Mouse (Mus musculus) bone marrow, adult 2 months (tissue): Measurements from ENCODE around the gene Myo10. TPM values are rescaled to one million over a fixed set of nuclear protein-coding genes. Genes with fewer than 3 reads are reported as not detected.
A peak's percentile ranks its signal among the peaks of the same experiment; 100 is the strongest.

Source experiments
- H3K27ac ChIP-seq: fragments of 200-500 bp; 2 replicates; pipeline ENCODE4 v1.5.1; 2012; ENCODE audit warnings: low read depth, mild to moderate bottlenecking, control low read depth, inconsistent platforms, low read length; ENCODE audit not compliant: control insufficient read depth, poor library complexity, insufficient read depth
- H3K4me1 ChIP-seq: fragments of 200-500 bp; 2 replicates; pipeline ENCODE4 v1.6.1; 2011; ENCODE audit warnings: low read length; ENCODE audit not compliant: control insufficient read depth, insufficient read depth
- H3K4me3 ChIP-seq: fragments of 200-500 bp; replicated peaks from 2 replicates; pipeline ENCODE3; 2011; ENCODE audit warnings: mild to moderate bottlenecking, low read depth, low read length, control low read depth; ENCODE audit not compliant: control insufficient read depth
- CTCF ChIP-seq: fragments of 200-500 bp; IDR thresholded peaks from 2 replicates; pipeline ENCODE4 v1.5.1; 2011; ENCODE audit warnings: low read length, control low read depth; ENCODE audit not compliant: control insufficient read depth, insufficient read depth
- POLR2A ChIP-seq: fragments of 200-500 bp; IDR thresholded peaks from 2 replicates; pipeline ENCODE4 v1.6.1; 2011; ENCODE audit warnings: low read depth, mild to moderate bottlenecking, control low read depth, low read length, borderline replicate concordance; ENCODE audit not compliant: control insufficient read depth
- WGBS: fragments of 180-500 bp; shearing (Covaris S2); methylation state at CpG from one replicate; pipeline ENCODE4 v1.1.7; 2018; 5-methylcytosine and 5-hydroxymethylcytosine counted together
- polyA plus RNA-seq: library from polyadenylated mRNA; stranded (reverse); fragments of >200 nt; gene quantifications from 2 replicates; pipeline ENCODE4 v1.2.4, GENCODE M21; 2011; ENCODE audit warnings: low replicate concordance; ENCODE audit not compliant: missing spikeins, insufficient read depth, insufficient read length

Gene Myo10
- polyA plus RNA-seq, 1 experiment = 19.1 TPM

DNA sequence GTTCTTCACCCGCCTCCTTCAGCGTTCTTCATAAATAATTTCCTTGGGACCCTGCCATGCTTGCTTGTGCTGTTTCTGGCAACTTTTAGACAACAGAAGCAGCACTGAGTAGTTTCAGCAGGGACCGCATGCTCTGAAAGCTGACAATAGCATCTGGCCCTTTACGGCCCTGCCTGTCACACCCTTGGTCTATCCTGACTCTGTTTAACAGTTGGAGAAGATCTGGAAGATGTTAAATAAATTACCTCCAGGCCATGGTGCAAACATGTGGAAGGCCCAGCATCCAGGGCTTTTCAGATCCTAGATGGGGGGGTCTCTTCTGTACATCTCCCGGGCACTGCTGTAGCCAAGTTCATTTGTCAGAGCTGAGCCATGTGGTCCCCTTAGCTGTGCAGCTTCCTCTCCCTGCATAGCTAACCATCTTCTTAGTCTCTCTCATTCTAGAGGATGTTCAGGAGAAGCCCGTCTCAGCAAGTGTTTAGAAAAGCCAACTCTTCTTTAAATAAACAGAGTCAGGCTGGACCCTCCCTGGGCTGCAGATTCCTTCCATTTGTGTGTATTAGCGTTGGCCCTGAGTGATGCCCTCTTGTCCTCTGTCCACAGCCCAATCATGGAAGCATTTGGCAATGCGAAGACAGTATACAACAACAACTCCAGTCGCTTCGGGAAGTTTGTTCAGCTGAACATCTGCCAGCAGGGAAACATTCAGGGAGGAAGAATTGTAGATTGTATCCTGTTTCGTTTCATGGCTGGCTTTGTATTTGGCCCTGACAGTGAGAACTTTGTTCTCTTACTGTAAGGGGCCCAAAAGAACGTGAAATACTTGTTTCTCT, 101.2 kb downstream of the Myo10 start:
- Histone ChIP-seq H3K27ac (no peak overlapping the region), H3K4me3 (no peak overlapping the region), H3K4me1 (no peaks in the 10 kb centered on the region; the same call in 1 of the 2 replicates)
- TF ChIP-seq CTCF (no peak), POLR2A (no peak)
- WGBS = 83% methylated on average over 12 of the region's 12 CpGs

DNA sequence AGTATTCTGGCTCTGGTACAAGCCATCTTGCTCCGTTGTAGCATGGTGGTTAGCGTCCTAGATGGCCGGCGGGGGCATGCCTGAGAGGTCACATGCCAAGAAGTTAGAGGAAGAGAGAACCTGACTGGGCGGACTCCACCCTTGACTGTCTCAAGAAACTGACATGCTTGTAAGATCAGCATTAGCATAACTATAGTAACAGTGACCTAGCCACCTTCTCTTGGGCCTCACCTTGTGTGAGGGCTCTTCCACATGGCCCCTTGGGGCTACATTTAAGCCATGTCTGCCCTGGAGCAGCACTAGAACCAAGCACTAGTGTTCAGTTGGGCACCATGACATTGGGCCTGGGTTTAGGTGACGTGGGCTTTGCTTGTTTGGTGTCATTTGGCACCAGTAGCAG, 102.2 kb downstream of the Myo10 start:
- no peak overlapping the region for H3K4me3 ChIP-seq
- no peak for TF ChIP-seq CTCF
- TF ChIP-seq POLR2A = no peak
- no peak overlapping the region for H3K27ac ChIP-seq
- 81% methylated on average over 6 of the region's 6 CpGs for WGBS
- no peaks in the 10 kb centered on the region; the same call in 1 of the 2 replicates for H3K4me1 ChIP-seq

DNA sequence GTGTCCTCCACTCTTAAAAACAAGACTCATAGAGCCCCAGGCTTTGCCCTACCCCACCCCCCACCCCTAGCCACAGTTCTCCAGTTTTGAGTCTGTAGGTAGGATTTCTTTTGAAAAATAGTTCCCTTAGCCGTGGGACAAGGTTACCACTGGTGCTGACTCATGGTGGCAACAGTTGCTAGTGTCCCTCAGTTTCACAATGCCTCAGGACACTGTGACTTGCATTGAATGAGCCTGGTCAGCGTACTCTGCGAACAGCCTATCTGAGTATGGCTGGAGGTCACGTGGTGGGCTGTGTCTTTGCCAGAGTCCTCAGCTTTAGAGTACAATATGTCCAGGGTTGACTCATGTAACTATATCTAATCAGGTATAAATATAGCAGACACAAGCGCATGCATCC, 104.5 kb downstream of the Myo10 start:
- H3K4me3 ChIP-seq = no peak overlapping the region
- H3K4me1 ChIP-seq = no peaks in the 10 kb centered on the region; the same call in 1 of the 2 replicates
- WGBS = 50% methylated on average over 5 of the region's 5 CpGs
- no peak overlapping the region for H3K27ac ChIP-seq
- no peak for TF ChIP-seq CTCF
- no peak for TF ChIP-seq POLR2A

- no peak for TF ChIP-seq CTCF
- TF ChIP-seq POLR2A = no peak
- H3K27ac ChIP-seq = no peak overlapping the region
- 78% methylated on average over 4 of the region's 4 CpGs for WGBS
- H3K4me3 ChIP-seq = no peak overlapping the region
- no peaks in the 10 kb centered on the region; the same call in 1 of the 2 replicates for H3K4me1 ChIP-seq
Measured at GRCm38 (mm10) chr15:25728501-25728900, 106.2 kb downstream of the Myo10 start.

DNA sequence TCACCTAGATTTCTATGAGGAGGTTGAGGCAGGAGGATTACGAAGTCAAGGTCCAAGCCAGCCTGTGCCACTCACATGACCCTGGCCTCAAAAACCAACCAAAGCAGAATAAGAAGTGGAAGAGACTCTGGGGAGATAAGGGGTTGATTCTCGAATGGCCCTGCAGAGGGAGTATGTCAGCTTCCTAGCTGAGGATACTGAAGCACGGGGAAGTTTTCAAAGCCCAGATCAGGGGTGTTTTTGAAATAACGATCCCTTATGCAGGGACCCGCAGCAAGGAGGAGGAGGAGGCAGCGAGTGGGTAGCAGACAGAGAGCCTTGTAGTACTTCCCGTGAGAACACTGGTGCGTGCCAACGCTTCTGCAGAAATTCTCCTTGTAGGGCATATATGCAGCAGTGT, 108.7 kb downstream of the Myo10 start:
- WGBS = 10% methylated on average over 9 of the region's 9 CpGs
- H3K4me3 ChIP-seq = no peak overlapping the region
- H3K4me1 ChIP-seq = no peaks in the 10 kb centered on the region; the same call in 1 of the 2 replicates
- no peak for TF ChIP-seq CTCF
- no peak for TF ChIP-seq POLR2A
- no peak overlapping the region for H3K27ac ChIP-seq

DNA sequence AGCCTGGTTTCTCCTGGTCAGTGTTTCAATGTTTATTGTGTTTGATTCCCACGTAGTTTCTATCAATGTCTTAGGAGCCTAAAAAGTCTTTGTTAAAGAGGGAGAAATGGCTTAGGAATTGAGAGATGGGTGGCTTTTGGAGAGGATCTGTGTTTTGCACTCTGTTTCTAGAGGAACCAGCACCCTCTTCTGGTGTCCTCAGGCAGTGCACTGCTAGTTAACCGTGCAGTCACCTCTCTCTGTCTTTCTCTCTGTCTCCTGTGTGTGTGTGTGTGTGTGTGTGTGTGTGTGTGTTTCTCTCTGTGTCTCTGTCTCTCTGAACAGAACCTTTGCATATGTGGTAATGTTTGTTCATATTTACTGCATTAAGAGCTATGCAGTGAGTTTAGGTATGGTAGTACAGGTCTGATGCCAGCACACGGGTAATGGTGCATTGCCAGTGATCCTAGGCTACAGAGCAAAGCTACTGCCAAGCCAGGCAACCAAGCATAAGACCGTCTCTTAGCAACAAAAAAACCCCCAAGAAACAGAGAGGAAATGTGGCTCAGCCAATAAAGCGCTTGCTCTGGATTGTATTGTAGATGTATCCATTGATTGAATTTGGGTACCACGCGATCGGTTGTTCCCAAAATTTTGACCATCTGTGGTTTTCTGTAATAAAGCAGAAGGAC, 110.6 kb downstream of the Myo10 start:
- TF ChIP-seq CTCF (0 out of 2 replicates have a peak, but pooled peaks have one; percentile 28), POLR2A (no peak)

GRCm38 (mm10) chr15:25733739-25734430, 111.6 kb downstream of the Myo10 start:
- Histone ChIP-seq H3K4me1 (no peaks in the 10 kb centered on the region; the same call in 1 of the 2 replicates), H3K27ac (no peak overlapping the region), H3K4me3 (no peak overlapping the region)
- no peak for TF ChIP-seq POLR2A
- TF ChIP-seq CTCF = no peak
- WGBS = 57% methylated on average over 11 of the region's 11 CpGs

More for the DNA sequence above, 110.6 kb downstream of the Myo10 start:
- no peaks in the 10 kb centered on the region; the same call in 1 of the 2 replicates for H3K4me1 ChIP-seq
- 72% methylated on average over 8 of the region's 8 CpGs for WGBS
- no peak overlapping the region for H3K4me3 ChIP-seq
- no peak overlapping the region for H3K27ac ChIP-seq

GRCm38 (mm10) chr15:25736531-25736930, 114.2 kb downstream of the Myo10 start:
- 85% methylated on average over 6 of the region's 6 CpGs for WGBS
- Histone ChIP-seq H3K27ac (no peak overlapping the region), H3K4me1 (no peaks in the 10 kb centered on the region; the same call in 1 of the 2 replicates), H3K4me3 (no peak overlapping the region)
- TF ChIP-seq CTCF (no peak), POLR2A (no peak)
